Mouse (Mus musculus) R1 (cell line): Measurements from ENCODE around the gene Gal3st1.
"Not testable (repeated sequence)": the region's sequence is repeated elsewhere in the genome, so short reads cannot be mapped to it uniquely, and the experiment has no call there.

Experiments used
- DNase-seq: peaks from one replicate; pipeline ENCODE4 v3.0.0-alpha.2; 2018; ENCODE audit warnings: low read depth, low spot score

The Gal3st1 gene

GRCm38 (mm10) chr11:3982275-3983209, 894 bp upstream of the Gal3st1 start:
- DNase-seq: peak; percentile 24

DNA sequence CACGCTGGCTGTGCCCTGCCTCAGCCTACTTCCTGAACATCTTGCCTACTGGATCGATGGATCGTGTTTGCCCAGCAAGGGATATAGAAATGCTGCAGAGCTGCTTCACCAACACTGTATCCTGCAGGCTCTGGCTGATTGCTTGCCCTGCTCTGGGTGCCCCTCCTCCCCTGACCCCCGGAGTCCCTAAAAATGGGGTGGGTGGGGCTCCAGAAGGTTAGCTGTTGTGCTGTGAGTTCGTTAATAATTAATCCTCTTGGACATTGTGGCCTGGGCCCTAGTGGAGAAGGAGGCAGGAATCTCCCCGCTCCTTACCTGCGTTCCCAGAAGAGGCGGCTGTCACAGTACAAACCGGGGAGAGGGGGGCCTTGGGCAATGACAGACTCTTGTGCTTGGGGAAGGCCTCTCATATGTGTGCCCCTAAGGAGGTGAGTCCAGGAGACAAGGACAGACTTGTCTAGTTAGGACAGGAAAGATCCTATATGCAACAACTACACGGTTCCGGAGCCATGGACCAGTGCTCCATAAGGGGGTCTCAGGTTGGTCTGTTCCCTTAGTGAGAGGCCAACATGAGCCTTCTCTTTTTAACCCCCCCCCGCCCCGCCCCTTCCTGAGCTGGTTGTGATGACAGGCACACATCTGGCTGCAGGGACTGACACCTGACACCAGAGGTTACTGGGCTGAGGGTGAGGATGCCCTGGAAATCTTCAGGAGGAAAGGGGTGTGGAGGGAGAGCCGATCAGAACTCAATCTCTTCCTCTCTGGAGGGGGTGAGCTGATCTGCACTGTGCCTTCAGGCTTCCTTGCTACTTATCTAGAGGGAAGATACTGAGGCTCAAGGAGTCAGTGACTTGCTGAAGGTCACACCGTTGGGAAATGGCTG, 668 bp downstream of the Gal3st1 start:
- DNase-seq: peak; percentile 56

- no peak for DNase-seq
These were observed 6.3 kb downstream of the Gal3st1 start for GRCm38 (mm10) chr11:3989748-3990147.

DNA sequence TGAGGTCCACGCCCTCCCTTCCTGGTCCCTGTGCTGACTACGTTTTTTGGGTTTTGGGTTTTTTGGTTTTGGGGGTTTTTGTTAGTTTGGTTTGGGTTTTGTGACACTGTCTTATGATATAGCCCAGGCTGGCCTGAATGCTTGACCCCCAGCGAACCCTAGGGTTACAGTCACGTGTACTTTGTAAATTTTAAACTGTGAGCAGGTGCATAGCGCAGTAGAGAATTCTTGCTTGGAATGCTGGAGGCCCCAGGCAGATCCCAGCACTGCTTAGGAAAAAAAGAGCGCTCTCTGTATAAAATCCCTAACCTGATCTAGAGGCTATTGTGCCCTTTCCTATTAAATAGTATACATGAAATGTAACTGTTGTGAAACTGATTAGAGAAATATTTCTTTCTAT, 9.7 kb downstream of the Gal3st1 start:
- DNase-seq: no peak

DNA sequence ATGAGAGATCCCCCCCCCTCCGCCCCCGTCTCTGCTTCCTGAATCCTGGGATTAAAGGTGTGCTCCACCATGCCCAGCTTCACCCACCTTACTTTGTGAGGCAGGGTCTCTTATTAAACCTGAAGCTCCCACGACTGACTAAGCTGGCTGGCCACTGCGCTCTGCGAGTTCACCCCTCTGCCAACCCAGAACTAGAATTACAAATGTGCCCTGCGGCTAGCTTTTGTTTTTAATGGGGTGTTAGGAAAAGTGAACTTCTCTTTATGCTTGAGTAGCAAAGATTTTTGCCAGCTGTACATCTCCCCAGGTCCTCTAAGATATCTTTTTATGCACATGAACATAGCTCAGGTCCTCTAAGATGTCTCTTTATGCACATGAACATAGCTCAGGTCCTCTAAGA, 10.5 kb downstream of the Gal3st1 start:
- DNase-seq: no peak

GRCm38 (mm10) chr11:3995511-3995910, 12.1 kb downstream of the Gal3st1 start:
- no peak for DNase-seq

DNA sequence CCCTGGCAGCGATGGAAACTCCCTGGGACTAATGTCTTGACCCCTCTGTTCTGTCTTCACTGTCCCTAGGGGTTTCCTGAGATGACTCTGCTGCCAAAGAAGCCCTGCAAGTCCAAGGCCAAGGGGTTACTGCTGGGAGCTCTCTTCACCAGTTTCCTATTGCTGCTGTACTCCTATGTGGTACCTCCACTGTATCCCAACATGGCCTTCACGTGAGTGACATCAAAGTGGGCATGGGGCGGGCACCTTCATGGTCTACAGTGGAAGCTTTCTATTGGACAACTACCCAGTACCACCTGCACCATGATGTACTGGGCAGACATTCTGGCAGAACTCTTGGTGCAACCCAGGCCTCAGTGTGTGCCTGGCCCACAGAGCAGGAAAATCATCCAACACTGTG, 13.4 kb downstream of the Gal3st1 start:
- no peak for DNase-seq

- peak; percentile 74 for DNase-seq
These were observed 14.7 kb downstream of the Gal3st1 start for GRCm38 (mm10) chr11:3997978-3998720.

- DNase-seq: no peak
These were observed 16.1 kb downstream of the Gal3st1 start for GRCm38 (mm10) chr11:3999547-3999946.

DNA sequence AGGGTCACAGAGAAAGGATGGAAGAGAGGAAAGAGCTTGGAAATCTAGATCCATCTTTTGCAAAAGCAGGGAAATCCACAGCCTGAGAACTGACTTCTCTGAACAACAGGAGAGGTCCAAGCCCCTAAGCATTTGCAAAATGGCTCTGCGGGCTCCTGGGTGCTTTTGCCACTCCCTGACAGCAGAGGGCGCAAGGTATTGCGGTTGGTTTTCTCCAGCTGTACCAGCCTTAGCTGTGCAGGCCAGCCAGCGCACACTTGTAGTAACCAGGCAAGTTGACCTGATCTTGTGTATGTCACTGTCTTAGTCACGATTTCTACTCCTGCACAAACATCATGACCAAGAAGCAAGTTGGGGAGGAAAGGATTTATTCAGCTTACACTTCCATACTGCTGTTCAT, 18.2 kb downstream of the Gal3st1 start:
- DNase-seq: peak; percentile 74

DNA sequence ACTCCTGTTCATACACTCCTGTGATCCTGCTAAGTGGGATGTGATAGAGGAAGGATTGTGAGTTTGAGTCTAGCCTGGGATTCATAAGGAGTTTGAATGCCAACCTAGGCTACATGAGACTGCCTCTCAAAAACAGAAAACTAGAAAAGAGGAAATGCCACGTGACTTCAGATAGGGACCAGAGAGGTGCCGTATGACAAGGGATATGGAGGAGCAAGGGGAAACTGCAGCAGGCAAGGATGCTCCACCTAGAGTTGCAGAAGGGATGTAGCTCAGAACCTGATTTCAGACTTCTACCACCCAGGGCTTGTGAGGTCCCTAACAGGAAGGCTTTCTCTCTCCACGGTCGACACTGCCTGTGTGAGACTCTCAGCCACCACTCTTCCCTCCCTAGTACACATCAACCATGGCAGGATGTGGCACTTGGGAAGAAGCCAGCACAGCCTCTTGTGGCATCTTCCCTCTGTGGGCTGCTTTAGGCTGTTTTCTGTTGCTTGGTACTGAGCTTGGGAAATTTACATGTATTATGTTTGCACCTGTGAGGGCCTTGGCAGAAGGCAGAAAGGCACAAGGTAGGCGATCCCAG, 21.9 kb downstream of the Gal3st1 start:
- no peak for DNase-seq

DNA sequence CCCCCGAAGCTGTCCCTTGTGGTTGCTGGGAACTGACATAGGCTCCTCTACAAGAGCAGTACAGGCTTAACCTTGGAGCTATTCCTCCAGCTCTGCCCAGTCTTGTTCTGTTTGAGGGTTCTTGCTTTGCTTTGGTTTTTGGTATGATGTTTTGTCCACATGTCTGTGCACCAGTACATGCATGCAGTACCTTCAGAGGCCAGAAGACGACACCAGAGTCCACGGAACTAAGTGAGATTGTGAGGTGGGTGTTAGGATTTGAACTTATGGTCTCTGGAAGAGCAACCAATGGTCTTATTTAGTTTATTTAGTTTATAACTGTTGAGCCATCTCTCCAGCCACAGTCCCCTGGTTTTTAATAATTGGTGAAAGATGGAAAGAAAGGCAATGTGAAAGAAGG, 23.0 kb downstream of the Gal3st1 start:
- DNase-seq: peak; percentile 29

GRCm38 (mm10) chr11:4012616-4013015, 29.2 kb downstream of the Gal3st1 start:
- peak; percentile 57 for DNase-seq

- DNase-seq: not testable (repeated sequence)
These were observed 32.4 kb downstream of the Gal3st1 start for GRCm38 (mm10) chr11:4015796-4016195.

DNA sequence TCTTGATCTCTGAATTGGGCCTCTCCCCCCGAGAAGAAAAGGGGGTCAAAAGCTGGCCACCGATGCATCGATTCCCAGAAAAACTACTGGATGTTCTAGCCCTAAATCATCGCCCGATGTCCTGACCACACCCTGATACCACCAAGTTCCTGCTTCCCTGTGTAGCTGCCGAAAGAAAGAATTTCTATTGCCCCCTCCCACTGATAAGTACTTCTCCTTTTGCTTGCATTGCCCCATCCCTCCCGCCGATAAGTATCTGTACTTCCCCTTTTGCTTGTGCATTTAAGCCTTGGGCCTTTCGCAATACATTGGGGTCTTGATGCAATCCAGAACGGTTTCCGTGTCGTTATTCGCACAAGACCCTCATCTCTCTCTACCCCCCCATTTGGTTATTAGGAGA, 38.7 kb downstream of the Gal3st1 start:
- DNase-seq: not testable (repeated sequence)

DNA sequence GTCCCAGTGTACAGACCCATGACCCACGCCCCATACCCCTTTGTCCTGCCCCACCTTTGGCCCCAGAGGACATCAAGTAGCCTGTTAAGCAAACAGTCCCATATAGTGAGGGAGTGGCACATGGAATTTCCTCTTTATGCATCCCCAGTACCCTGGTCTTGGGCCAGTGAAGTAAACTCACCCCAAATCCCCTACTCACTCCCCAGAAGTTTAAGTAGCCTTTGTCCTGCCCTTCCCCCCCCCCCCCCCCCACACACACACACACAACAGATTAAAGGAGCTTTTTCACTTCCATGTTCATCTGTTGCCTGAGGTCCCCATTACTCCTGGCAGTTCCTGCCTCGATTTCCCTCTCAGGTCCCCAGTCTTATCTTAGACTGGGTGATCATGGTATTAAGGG, 39.9 kb downstream of the Gal3st1 start:
- no peak for DNase-seq

GRCm38 (mm10) chr11:4027066-4027465, 43.6 kb downstream of the Gal3st1 start:
- DNase-seq: no peak

DNA sequence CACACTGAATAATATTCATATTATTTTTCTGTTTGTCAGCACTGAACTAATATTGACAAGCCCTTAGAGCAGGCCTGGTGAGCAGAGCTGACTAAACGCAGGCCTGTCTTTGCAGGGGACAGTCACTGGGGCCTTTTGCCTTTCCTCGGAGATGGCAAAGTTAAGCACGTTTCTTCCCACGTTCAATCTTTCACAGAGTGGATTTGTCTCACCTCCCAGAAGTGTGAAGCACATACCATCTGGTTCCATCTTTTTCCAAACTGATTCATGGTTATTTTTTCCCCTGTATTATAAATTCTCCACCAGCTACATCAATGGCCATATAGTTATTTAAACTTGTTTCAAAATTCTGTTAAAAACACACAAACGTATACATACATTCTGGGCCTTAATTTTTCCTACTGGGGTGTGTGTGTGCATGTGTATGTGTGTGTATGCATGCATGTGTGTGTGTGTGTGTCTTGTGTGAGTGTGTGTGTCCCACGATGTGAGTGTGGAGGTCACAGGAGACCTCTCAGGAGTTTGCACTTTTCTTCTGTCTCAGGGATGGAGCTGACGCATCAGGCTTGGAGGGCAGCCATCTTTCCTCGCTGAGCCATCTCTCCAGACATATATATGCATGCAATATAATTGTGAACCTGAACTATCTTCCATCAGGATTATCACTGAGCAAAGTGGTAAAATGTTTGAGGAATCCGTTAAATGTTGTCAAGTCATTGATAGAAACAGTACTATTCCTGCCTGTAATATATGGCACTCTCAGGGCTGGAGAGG, 44.3 kb downstream of the Gal3st1 start:
- no peak for DNase-seq

DNA sequence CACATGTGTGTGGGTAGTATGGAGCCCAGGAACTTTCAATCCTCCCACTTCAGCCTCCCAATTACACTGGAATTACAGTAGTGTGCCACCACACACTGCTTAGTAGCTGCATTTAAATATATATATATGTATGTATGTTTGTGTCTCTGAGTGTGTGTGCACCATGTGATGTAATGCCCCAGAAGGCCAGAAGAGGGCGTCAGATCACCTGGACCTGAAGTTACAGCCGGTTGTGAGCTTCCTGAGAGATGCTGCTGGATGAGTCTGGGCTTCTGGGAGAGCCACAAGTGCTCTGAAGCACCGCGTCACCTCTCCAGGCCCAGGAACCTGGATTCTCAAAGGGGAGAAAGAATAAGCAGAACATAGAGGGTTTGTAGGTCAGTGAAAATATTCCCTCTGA, 45.9 kb downstream of the Gal3st1 start:
- peak; percentile 73 for DNase-seq

GRCm38 (mm10) chr11:4031126-4031941, 47.9 kb downstream of the Gal3st1 start, which contains the start of gene Sec14l4:
Gene Sec14l4 (plus strand): TSS chr11:4031462.
- peak; percentile 51 for DNase-seq
